Mouse (Mus musculus) liver, postnatal 0 days (tissue): ENCODE measurements around the gene Cep290. TPM values are rescaled to one million over a fixed set of nuclear protein-coding genes. Genes with fewer than 3 reads are reported as not detected.

Source experiments
- ATAC-seq: fragments of 200-750 bp; cut with Nextera tagmentation; 2 replicates; pipeline ENCODE4 v1.8.0; 2017; ENCODE audit warnings: mild to moderate bottlenecking, moderate library complexity
- DNase-seq: peaks from one replicate; pipeline ENCODE4 v3.0.0-alpha.2; 2016
- H3K27ac ChIP-seq: fragments of 300-500 bp; sonication (generic); 2 replicates; pipeline ENCODE4 v1.5.1; 2014; ENCODE audit warnings: antibody characterized with exemption, moderate library complexity, mild to moderate bottlenecking, low read depth
- H3K27me3 ChIP-seq: fragments of 300-500 bp; sonication (generic); 2 replicates; pipeline ENCODE4 v1.6.1; 2014; ENCODE audit warnings: low read length, control low read depth, mixed read lengths; ENCODE audit not compliant: insufficient read depth
- H3K36me3 ChIP-seq: fragments of 300-500 bp; sonication (generic); replicated peaks from 2 replicates; pipeline ENCODE4 v1.6.1; 2014; ENCODE audit warnings: mild to moderate bottlenecking, control low read depth, low read length, moderate library complexity, mixed read lengths; ENCODE audit not compliant: insufficient read depth
- H3K4me1 ChIP-seq: fragments of 300-500 bp; sonication (generic); 2 replicates; pipeline ENCODE4 v1.6.1; 2014; ENCODE audit warnings: antibody characterized with exemption, mild to moderate bottlenecking, control low read depth; ENCODE audit not compliant: insufficient read depth
- H3K4me2 ChIP-seq: fragments of 300-500 bp; sonication (generic); 2 replicates; pipeline ENCODE4 v1.6.1; 2014; ENCODE audit warnings: low read depth, mild to moderate bottlenecking, low read length, moderate library complexity, mixed read lengths
- H3K4me3 ChIP-seq: fragments of 300-500 bp; sonication (generic); 2 replicates; pipeline ENCODE4 v1.5.1; 2014; ENCODE audit warnings: low read depth, low read length
- H3K9ac ChIP-seq: fragments of 300-500 bp; sonication (generic); replicated peaks from 2 replicates; pipeline ENCODE4 v1.6.1; 2014; ENCODE audit warnings: mild to moderate bottlenecking, moderate library complexity
- H3K9me3 ChIP-seq: fragments of 300-500 bp; sonication (generic); 2 replicates; pipeline ENCODE4 v1.6.1; 2016; ENCODE audit warnings: mild to moderate bottlenecking, control low read depth, low read length, mixed read lengths
- CTCF ChIP-seq: sonication (generic); IDR thresholded peaks from 2 replicates; pipeline ENCODE4 v1.5.1; 2016; ENCODE audit warnings: antibody characterized with exemption, low read depth
- EP300 ChIP-seq: IDR thresholded peaks from 2 replicates; pipeline ENCODE4 v1.6.1; 2016; ENCODE audit warnings: antibody characterized with exemption, low read depth, mild to moderate bottlenecking
- WGBS: fragments of 180-500 bp; shearing (Covaris S2); extraction: QIAGEN DNeasy Blood & Tissue Kit; methylation state at CpG from one replicate; pipeline ENCODE4 v1.1.7; 2014; ENCODE audit not compliant: insufficient replicate concordance; 5-methylcytosine and 5-hydroxymethylcytosine counted together
- polyA plus RNA-seq: library from polyadenylated mRNA; unstranded; fragments of >200 nt; fragmentation: Nextera tagmentation; extraction: Ambion mirVana; gene quantifications from 2 replicates; pipeline ENCODE4 v1.2.1, GENCODE M21; 2015

Cep290 gene
- polyA plus RNA-seq, 1 experiment from 2014 or later = 1.7 TPM

GRCm38 (mm10) chr10:100491916-100492315 lies 4.6 kb downstream of the Cep290 start:
- ATAC-seq (no peak), DNase-seq (no peak)
- no peaks in the 10 kb centered on the region for H3K27me3 ChIP-seq
- peaks cover 5% of the 10 kb centered on the region for H3K4me1 ChIP-seq
- WGBS = 87% methylated on average over 7 of the region's 7 CpGs
- TF ChIP-seq EP300 = no peak
- no peak for TF ChIP-seq CTCF
- H3K9ac ChIP-seq = no peak overlapping the region
- no peak overlapping the region for H3K27ac ChIP-seq
- no peak overlapping the region for H3K4me2 ChIP-seq
- H3K36me3 ChIP-seq = peaks cover 7% of the 10 kb centered on the region; the same call in 1 of the 2 replicates
- H3K9me3 ChIP-seq = no peaks in the 10 kb centered on the region
- H3K4me3 ChIP-seq = no peak overlapping the region

GRCm38 (mm10) chr10:100498309-100498708 lies 11.0 kb downstream of the Cep290 start:
- DNase-seq (peak; percentile 38), ATAC-seq (peak; percentile 77)
- TF ChIP-seq EP300 (peak; percentile 93), CTCF (0 out of 2 replicates have a peak, but pooled peaks have one; percentile 24)
- H3K9ac ChIP-seq = no peak overlapping the region
- H3K4me1 ChIP-seq = no peaks in the 10 kb centered on the region
- 35% methylated on average over 3 of the region's 3 CpGs for WGBS
- no peak overlapping the region for H3K4me3 ChIP-seq
- no peaks in the 10 kb centered on the region for H3K9me3 ChIP-seq
- H3K27ac ChIP-seq = no peak overlapping the region
- H3K4me2 ChIP-seq = no peak overlapping the region
- H3K27me3 ChIP-seq = no peaks in the 10 kb centered on the region
- peaks cover 9% of the 10 kb centered on the region for H3K36me3 ChIP-seq

GRCm38 (mm10) chr10:100508170-100508569 lies 20.8 kb downstream of the Cep290 start:
- Histone ChIP-seq H3K27me3 (no peaks in the 10 kb centered on the region), H3K27ac (no peak overlapping the region), H3K36me3 (peaks cover 11% of the 10 kb centered on the region), H3K9ac (no peak overlapping the region), H3K4me2 (no peak overlapping the region), H3K4me1 (no peaks in the 10 kb centered on the region), H3K4me3 (no peak overlapping the region), H3K9me3 (no peaks in the 10 kb centered on the region)
- ATAC-seq (peak; percentile 36; the same call in 1 of the 2 replicates), DNase-seq (no peak)
- TF ChIP-seq CTCF = no peak
- peak; percentile 62 for TF ChIP-seq EP300
- WGBS = 50% methylated on average over 1 of the region's 1 CpGs

- Histone ChIP-seq H3K27ac (no peak overlapping the region), H3K4me1 (peaks cover 5% of the 10 kb centered on the region; the same call in 1 of the 2 replicates), H3K36me3 (peaks cover 4% of the 10 kb centered on the region), H3K4me2 (no peak overlapping the region), H3K9ac (no peak overlapping the region), H3K4me3 (no peak overlapping the region), H3K9me3 (no peaks in the 10 kb centered on the region), H3K27me3 (no peaks in the 10 kb centered on the region)
- WGBS = 65% methylated on average over 4 of the region's 4 CpGs
- TF ChIP-seq CTCF (no peak), EP300 (no peak)
- ATAC-seq = no peak
- no peak for DNase-seq
Measured at GRCm38 (mm10) chr10:100521617-100522016, 34.3 kb downstream of the Cep290 start.

- H3K27ac ChIP-seq = no peak overlapping the region
- no peak for DNase-seq
- WGBS = 90% methylated on average over 9 of the region's 9 CpGs
- no peaks in the 10 kb centered on the region for H3K27me3 ChIP-seq
- no peak overlapping the region for H3K9ac ChIP-seq
- no peak for ATAC-seq
- no peak overlapping the region for H3K4me3 ChIP-seq
- TF ChIP-seq EP300 = no peak
- TF ChIP-seq CTCF = no peak
- peaks cover 5% of the 10 kb centered on the region; the same call in 1 of the 2 replicates for H3K4me1 ChIP-seq
- H3K9me3 ChIP-seq = no peaks in the 10 kb centered on the region
- H3K36me3 ChIP-seq = peaks cover 4% of the 10 kb centered on the region
- no peak overlapping the region for H3K4me2 ChIP-seq
Measured at GRCm38 (mm10) chr10:100522330-100522729, 35.0 kb downstream of the Cep290 start.

- WGBS = 75% methylated on average over 9 of the region's 9 CpGs
- H3K4me1 ChIP-seq = peaks cover 5% of the 10 kb centered on the region; the same call in 1 of the 2 replicates
- DNase-seq = no peak
- peak overlapping the region; percentile 26; the same call in 1 of the 2 replicates for H3K4me2 ChIP-seq
- 0 out of 2 replicates have a peak, but pooled peaks cover 2% of the 10 kb centered on the region for H3K36me3 ChIP-seq
- no peaks in the 10 kb centered on the region for H3K27me3 ChIP-seq
- ATAC-seq = peak; percentile 77
- H3K9me3 ChIP-seq = no peaks in the 10 kb centered on the region
- TF ChIP-seq EP300 (peak; percentile 94), CTCF (no peak)
- peak overlapping the region; percentile 44; the same call in 1 of the 2 replicates for H3K27ac ChIP-seq
- H3K4me3 ChIP-seq = no peak overlapping the region
- no peak overlapping the region for H3K9ac ChIP-seq
Measured at GRCm38 (mm10) chr10:100524499-100525390, 37.4 kb downstream of the Cep290 start.
